Mouse (Mus musculus): ENCODE results near the gene C1rl.
A peak's percentile ranks its signal among the peaks of the same experiment; 100 is the strongest.
"Not testable (repeated sequence)": the region's sequence is repeated elsewhere in the genome, so short reads cannot be mapped to it uniquely, and the experiment has no call there.

The C1rl gene

GRCm38 (mm10) chr6:124492842-124493561, at the start of gene C1rl:
TSS of gene C1rl (plus strand) at chr6:124493113.
- DNase-seq (ENCODE audit: low spot score in 2 of 2) = peak; percentile 75 to 82

- no peak for DNase-seq (ENCODE audit: low spot score in 2 of 2)
Observed at GRCm38 (mm10) chr6:124443338-124443737, 49.6 kb upstream of the C1rl start.

- DNase-seq (ENCODE audit: low spot score in 2 of 2) = no peak
Observed at GRCm38 (mm10) chr6:124446024-124446423, 46.9 kb upstream of the C1rl start.

GRCm38 (mm10) chr6:124446459-124446858, 46.5 kb upstream of the C1rl start:
- DNase-seq (ENCODE audit: low spot score in 2 of 2) = no peak

- DNase-seq (ENCODE audit: low spot score in 2 of 2) = no peak
Observed at GRCm38 (mm10) chr6:124447356-124447755, 45.6 kb upstream of the C1rl start.

- no peak for DNase-seq (ENCODE audit: low spot score in 2 of 2)
Observed at GRCm38 (mm10) chr6:124448186-124448852, 44.6 kb upstream of the C1rl start.

GRCm38 (mm10) chr6:124448959-124449667, 43.8 kb upstream of the C1rl start:
- no peak for DNase-seq (ENCODE audit: low spot score in 2 of 2)

GRCm38 (mm10) chr6:124449668-124450383, 43.1 kb upstream of the C1rl start:
- no peak for DNase-seq (ENCODE audit: low spot score in 2 of 2)

GRCm38 (mm10) chr6:124451995-124452394, 40.9 kb upstream of the C1rl start:
- no peak for DNase-seq (ENCODE audit: low spot score in 2 of 2)

- no peak for DNase-seq (ENCODE audit: low spot score in 2 of 2)
Observed at GRCm38 (mm10) chr6:124453756-124454155, 39.2 kb upstream of the C1rl start.

GRCm38 (mm10) chr6:124456243-124456642, 36.7 kb upstream of the C1rl start:
- DNase-seq (ENCODE audit: low spot score in 2 of 2) = no peak

- DNase-seq (ENCODE audit: low spot score in 2 of 2) = no peak
Observed at GRCm38 (mm10) chr6:124457827-124458226, 35.1 kb upstream of the C1rl start.

- DNase-seq (ENCODE audit: low spot score in 2 of 2) = no peak
Observed at GRCm38 (mm10) chr6:124458505-124458904, 34.4 kb upstream of the C1rl start.

GRCm38 (mm10) chr6:124459388-124459787, 33.5 kb upstream of the C1rl start:
- no peak for DNase-seq (ENCODE audit: low spot score in 2 of 2)

- DNase-seq (ENCODE audit: low spot score in 2 of 2) = no peak
Observed at GRCm38 (mm10) chr6:124463881-124464291, 29.0 kb upstream of the C1rl start.

- DNase-seq (ENCODE audit: low spot score in 2 of 2) = peak; percentile 34 to 48
Observed at GRCm38 (mm10) chr6:124464305-124465271, 28.3 kb upstream of the C1rl start, which contains the start of gene Clstn3. TSS of gene Clstn3 (minus strand) at chr6:124464794.

- DNase-seq (ENCODE audit: low spot score in 2 of 2) = no peak
Observed at GRCm38 (mm10) chr6:124465299-124465698, 27.6 kb upstream of the C1rl start.

- DNase-seq (ENCODE audit: low spot score in 2 of 2) = no peak
Observed at GRCm38 (mm10) chr6:124465729-124466128, 27.2 kb upstream of the C1rl start.

GRCm38 (mm10) chr6:124471121-124471520, 21.8 kb upstream of the C1rl start:
- no peak for DNase-seq (ENCODE audit: low spot score in 2 of 2)

- DNase-seq (ENCODE audit: low spot score in 2 of 2) = not testable (repeated sequence)
Observed at GRCm38 (mm10) chr6:124471783-124472638, 20.9 kb upstream of the C1rl start.
